33 mouse cellular contexts compared by ENCODE assay signal in genomic region chr12:102888568-102888967, GRCm38 (mm10). TPM values are rescaled to one million over a fixed set of nuclear protein-coding genes. Genes with fewer than 3 reads are reported as not detected.
A peak's percentile ranks its signal among the peaks of the same experiment; 100 is the strongest.
DNase-seq lines count a peak whose midpoint lies in the region; ATAC-seq lines count a peak whose summit lies in the region.
"Had no signal": no experiment of that assay in that cellular context is flagged by ENCODE, and none has a peak within 500 bp of the region (broad histone marks: within the 10 kb centered on the region; RNA-seq: fewer than 3 reads in every experiment).

No protein-coding gene starts in this region.

- no peaks in the 10 kb centered on the region for H3K9me3 ChIP-seq in midbrain, embryonic 14.5 days (ENCODE audit: control insufficient read depth, low read length)
- H3K9me3 ChIP-seq in midbrain, embryonic 13.5 days, result no peaks in the 10 kb centered on the region
- H3K9me3 ChIP-seq in intestine, embryonic 15.5 days, result no peaks in the 10 kb centered on the region
- H3K9me3 ChIP-seq: heart, embryonic 15.5 days; liver, embryonic 15.5 days; midbrain, embryonic 10.5 days; neural tube, embryonic 12.5 days; stomach, embryonic 15.5 days had no signal

- no peaks in the 10 kb centered on the region for H3K4me1 ChIP-seq in midbrain, embryonic 14.5 days (ENCODE audit: control insufficient read depth, insufficient read depth, low read length)
- peaks cover 15% of the 10 kb centered on the region; the same call in 1 of the 2 replicates for H3K4me1 ChIP-seq in midbrain, embryonic 13.5 days (replicated peaks)
- no peaks in the 10 kb centered on the region for H3K4me1 ChIP-seq in intestine, embryonic 15.5 days (replicated peaks)
- H3K4me1 ChIP-seq: heart, embryonic 15.5 days; limb, embryonic 12.5 days; liver, embryonic 15.5 days; neural tube, embryonic 12.5 days; stomach, embryonic 15.5 days had no signal

- H3K27me3 ChIP-seq in midbrain, embryonic 14.5 days (ENCODE audit: control insufficient read depth, insufficient read depth, low read length), result no peaks in the 10 kb centered on the region
- peaks cover 5% of the 10 kb centered on the region; the same call in 1 of the 2 replicates for H3K27me3 ChIP-seq in midbrain, embryonic 13.5 days
- no peaks in the 10 kb centered on the region for H3K27me3 ChIP-seq in intestine, embryonic 15.5 days (replicated peaks)
- H3K27me3 ChIP-seq: neural tube, embryonic 12.5 days; stomach, embryonic 15.5 days had no signal

- DNase-seq in embryo, embryonic 10 days (ENCODE audit: low spot score), result peak; percentile 11
- DNase-seq in embryo, embryonic 9.5 days (ENCODE audit: extremely low spot score), result no peak
- peak; percentile 12 for DNase-seq in midbrain, embryonic 14.5 days
- peak; percentile 59 for DNase-seq in retina, embryonic 14.5 days (ENCODE audit: low spot score)
- DNase-seq in thymus, postnatal 4 days, result no peak
- DNase-seq: adrenal gland, postnatal 25 days; cerebellum, adult 11-12 months; cerebellum, adult 9-11 months; forebrain, postnatal 0 days; gastrocnemius, postnatal 10 days; heart, postnatal 4 days; kidney, adult 11 months; kidney, postnatal 36 days; lung, embryonic 14.5 days; lung, postnatal 14 days; thymus, postnatal 14 days had no signal

- ATAC-seq in midbrain, embryonic 14.5 days (ENCODE audit: low FRiP score, low TSS enrichment), result no peak
- ATAC-seq in midbrain, embryonic 13.5 days, result no peak
- ATAC-seq in intestine, embryonic 15.5 days, result no peak
- ATAC-seq: forebrain, postnatal 0 days had no signal

- H3K27ac ChIP-seq in midbrain, embryonic 14.5 days (replicated peaks; ENCODE audit: low read depth, low read length), result no peak overlapping the region
- no peak overlapping the region for H3K27ac ChIP-seq in midbrain, embryonic 13.5 days
- H3K27ac ChIP-seq in intestine, embryonic 15.5 days, result no peak overlapping the region
- H3K27ac ChIP-seq: heart, embryonic 15.5 days; hindbrain, embryonic 14.5 days; layer of hippocampus, adult 2 months; left cerebral cortex, adult 2 months; limb, embryonic 12.5 days; liver, embryonic 15.5 days; midbrain, embryonic 10.5 days; neural tube, embryonic 12.5 days; stomach, embryonic 15.5 days had no signal

- no peak overlapping the region for H3K4me2 ChIP-seq in midbrain, embryonic 14.5 days (ENCODE audit: low read length)
- H3K4me2 ChIP-seq in midbrain, embryonic 13.5 days (replicated peaks), result no peak overlapping the region
- H3K4me2 ChIP-seq in intestine, embryonic 15.5 days (replicated peaks), result no peak overlapping the region
- H3K4me2 ChIP-seq: heart, embryonic 15.5 days; hindbrain, embryonic 14.5 days; limb, embryonic 12.5 days; liver, embryonic 15.5 days; lung, embryonic 14.5 days; neural tube, embryonic 12.5 days; stomach, embryonic 15.5 days had no signal

- H3K9ac ChIP-seq in midbrain, embryonic 14.5 days (replicated peaks; ENCODE audit: low read length), result no peak overlapping the region
- H3K9ac ChIP-seq in midbrain, embryonic 13.5 days (replicated peaks), result no peak overlapping the region
- no peak overlapping the region for H3K9ac ChIP-seq in intestine, embryonic 15.5 days
- H3K9ac ChIP-seq: forebrain, postnatal 0 days; heart, embryonic 15.5 days; hindbrain, embryonic 14.5 days; limb, embryonic 12.5 days; liver, embryonic 15.5 days; lung, embryonic 14.5 days; neural tube, embryonic 12.5 days; stomach, embryonic 15.5 days had no signal

- 46% methylated on average over 5 of the region's 5 CpGs for WGBS in midbrain, embryonic 14.5 days
- WGBS in midbrain, embryonic 13.5 days, result 44% methylated on average over 5 of the region's 5 CpGs
- 71% methylated on average over 5 of the region's 5 CpGs for WGBS in intestine, embryonic 15.5 days

- no peak overlapping the region for H3K4me3 ChIP-seq in midbrain, embryonic 14.5 days (replicated peaks; ENCODE audit: low read depth, low read length)
- no peak overlapping the region for H3K4me3 ChIP-seq in midbrain, embryonic 13.5 days (replicated peaks)
- H3K4me3 ChIP-seq in intestine, embryonic 15.5 days (replicated peaks), result no peak overlapping the region
- H3K4me3 ChIP-seq: heart, embryonic 15.5 days; layer of hippocampus, adult 2 months; left cerebral cortex, adult 2 months; limb, embryonic 12.5 days; liver, embryonic 15.5 days; midbrain, embryonic 10.5 days; myocyte; neural tube, embryonic 12.5 days; stomach, embryonic 15.5 days had no signal

- H3K36me3 ChIP-seq in midbrain, embryonic 14.5 days (ENCODE audit: control insufficient read depth, insufficient read depth, low read length), result no peaks in the 10 kb centered on the region
- H3K36me3 ChIP-seq in midbrain, embryonic 13.5 days, result no peaks in the 10 kb centered on the region
- H3K36me3 ChIP-seq in intestine, embryonic 15.5 days, result no peaks in the 10 kb centered on the region
- H3K36me3 ChIP-seq: G1E; heart, embryonic 15.5 days; limb, embryonic 12.5 days; liver, embryonic 15.5 days; midbrain, embryonic 10.5 days; neural tube, embryonic 12.5 days; stomach, embryonic 15.5 days had no signal

RNA-seq across cellular contexts. Expression of gene Btbd7, which starts 10.3 kb away (rescaled TPM):
- 19.1 and 20.5 TPM in 2 replicates for polyA plus RNA-seq in midbrain, embryonic 14.5 days (2014; fragmentation: Nextera tagmentation; extraction: Ambion mirVana)
- 19.2 and 20.3 TPM in 2 replicates for polyA plus RNA-seq in midbrain, embryonic 13.5 days (2015; fragmentation: Nextera tagmentation; extraction: Ambion mirVana)
- 15.0 and 15.9 TPM in 2 replicates for polyA plus RNA-seq in intestine, embryonic 15.5 days (2015; fragmentation: Nextera tagmentation; extraction: Ambion mirVana)

RNA-seq across cellular contexts. Expression of gene Cox8c, which starts 10.5 kb away (rescaled TPM):
- not detected in 2 replicates for polyA plus RNA-seq in midbrain, embryonic 14.5 days (2014; fragmentation: Nextera tagmentation; extraction: Ambion mirVana)
- polyA plus RNA-seq in midbrain, embryonic 13.5 days (2015; fragmentation: Nextera tagmentation; extraction: Ambion mirVana), result not detected in 2 replicates
- polyA plus RNA-seq in intestine, embryonic 15.5 days (2015; fragmentation: Nextera tagmentation; extraction: Ambion mirVana), result not detected in 2 replicates
- polyA plus RNA-seq: embryonic facial prominence, embryonic 11.5 days; forebrain, postnatal 0 days; G1E; heart, embryonic 15.5 days; hindbrain, embryonic 14.5 days; kidney, embryonic 16.5 days; limb, embryonic 12.5 days; liver, adult 2 months; liver, embryonic 15.5 days; lung, embryonic 14.5 days; midbrain, embryonic 10.5 days; midbrain, postnatal 0 days; myocyte; neural tube, embryonic 12.5 days; stomach, embryonic 15.5 days had no signal

Comparison
In these comparisons a context has a peak if more than half of its experiments do, and no peak if none do; other contexts are left out.
1. DNase-seq: peak in embryo, embryonic 10 days (single experiment), midbrain, embryonic 14.5 days (single experiment) and retina, embryonic 14.5 days (single experiment); none in embryo, embryonic 9.5 days (single experiment) and thymus, postnatal 4 days (single experiment).